Mouse (Mus musculus): Measurements from ENCODE around the gene 4930469K13Rik. TPM values are rescaled to one million over a fixed set of nuclear protein-coding genes. Genes with fewer than 3 reads are reported as not detected.

Gene 4930469K13Rik
- polyA plus RNA-seq, 1 experiment from 2014 or later, result not detected

- no peaks in the 10 kb centered on the region for H3K36me3 ChIP-seq
- H3K4me2 ChIP-seq (replicated peaks), result no peak overlapping the region
- WGBS, result 81% methylated on average over 2 of the region's 2 CpGs
- no peak for ATAC-seq (ENCODE audit: insufficient number of reproducible peaks, insufficient read depth, low FRiP score, low TSS enrichment)
- H3K27me3 ChIP-seq, result no peaks in the 10 kb centered on the region
- H3K27ac ChIP-seq, result no peak overlapping the region
- 0 out of 2 replicates have a peak, but pooled peaks cover 3% of the 10 kb centered on the region for H3K4me1 ChIP-seq
- no peaks in the 10 kb centered on the region for H3K9me3 ChIP-seq
- no peak overlapping the region for H3K9ac ChIP-seq
- H3K4me3 ChIP-seq, result no peak overlapping the region
These were observed 20.5 kb downstream of the 4930469K13Rik start for GRCm38 (mm10) chr11:34077870-34078269.

- Histone ChIP-seq H3K9ac (no peak overlapping the region), H3K27ac (no peak overlapping the region), H3K4me2 (replicated peaks) (no peak overlapping the region), H3K4me3 (no peak overlapping the region), H3K9me3 (no peaks in the 10 kb centered on the region), H3K4me1 (peaks cover 4% of the 10 kb centered on the region; the same call in 1 of the 2 replicates), H3K27me3 (no peaks in the 10 kb centered on the region), H3K36me3 (no peaks in the 10 kb centered on the region)
- WGBS, result 17% methylated on average over 15 of the region's 15 CpGs
- no peak for ATAC-seq (ENCODE audit: insufficient number of reproducible peaks, insufficient read depth, low FRiP score, low TSS enrichment)
These were observed 24.6 kb downstream of the 4930469K13Rik start for GRCm38 (mm10) chr11:34073776-34074175.

GRCm38 (mm10) chr11:34072309-34072708 lies 26.0 kb downstream of the 4930469K13Rik start:
- Histone ChIP-seq H3K4me1 (peaks cover 4% of the 10 kb centered on the region; the same call in 1 of the 2 replicates), H3K9ac (no peak overlapping the region), H3K4me2 (replicated peaks) (no peak overlapping the region), H3K27ac (no peak overlapping the region), H3K27me3 (no peaks in the 10 kb centered on the region), H3K9me3 (no peaks in the 10 kb centered on the region), H3K36me3 (no peaks in the 10 kb centered on the region), H3K4me3 (no peak overlapping the region)
- 66% methylated on average over 4 of the region's 4 CpGs for WGBS
- ATAC-seq (ENCODE audit: insufficient number of reproducible peaks, insufficient read depth, low FRiP score, low TSS enrichment), result no peak; the same call in 1 of the 2 replicates

- Histone ChIP-seq H3K36me3 (no peaks in the 10 kb centered on the region), H3K9me3 (no peaks in the 10 kb centered on the region), H3K27me3 (no peaks in the 10 kb centered on the region), H3K4me3 (no peak overlapping the region), H3K4me1 (peaks cover 4% of the 10 kb centered on the region; the same call in 1 of the 2 replicates), H3K9ac (no peak overlapping the region), H3K27ac (no peak overlapping the region), H3K4me2 (replicated peaks) (no peak overlapping the region)
- no peak for ATAC-seq (ENCODE audit: insufficient number of reproducible peaks, insufficient read depth, low FRiP score, low TSS enrichment)
These were observed 27.8 kb downstream of the 4930469K13Rik start for GRCm38 (mm10) chr11:34070596-34070995.

- peaks cover 5% of the 10 kb centered on the region for H3K4me1 ChIP-seq
- H3K4me3 ChIP-seq, result no peak overlapping the region
- H3K27ac ChIP-seq, result no peak overlapping the region
- H3K9me3 ChIP-seq, result no peaks in the 10 kb centered on the region
- no peak for ATAC-seq (ENCODE audit: insufficient number of reproducible peaks, insufficient read depth, low FRiP score, low TSS enrichment)
- H3K4me2 ChIP-seq (replicated peaks), result no peak overlapping the region
- 47% methylated on average over 5 of the region's 5 CpGs for WGBS
- H3K9ac ChIP-seq, result no peak overlapping the region
- H3K27me3 ChIP-seq, result no peaks in the 10 kb centered on the region
- H3K36me3 ChIP-seq, result no peaks in the 10 kb centered on the region
These were observed 34.5 kb downstream of the 4930469K13Rik start for GRCm38 (mm10) chr11:34063702-34064485.

GRCm38 (mm10) chr11:34063257-34063656 lies 35.1 kb downstream of the 4930469K13Rik start:
- ATAC-seq (ENCODE audit: insufficient number of reproducible peaks, insufficient read depth, low FRiP score, low TSS enrichment), result no peak

GRCm38 (mm10) chr11:34061740-34062139 lies 36.6 kb downstream of the 4930469K13Rik start:
- H3K27ac ChIP-seq, result no peak overlapping the region
- H3K9ac ChIP-seq, result no peak overlapping the region
- H3K27me3 ChIP-seq, result no peaks in the 10 kb centered on the region
- no peaks in the 10 kb centered on the region for H3K36me3 ChIP-seq
- no peaks in the 10 kb centered on the region for H3K9me3 ChIP-seq
- H3K4me2 ChIP-seq (replicated peaks), result no peak overlapping the region
- no peak overlapping the region for H3K4me3 ChIP-seq
- no peak for ATAC-seq (ENCODE audit: insufficient number of reproducible peaks, insufficient read depth, low FRiP score, low TSS enrichment)
- WGBS, result 60% methylated on average over 6 of the region's 6 CpGs
- H3K4me1 ChIP-seq, result peaks cover 5% of the 10 kb centered on the region

More at GRCm38 (mm10) chr11:34063257-34063656, 35.1 kb downstream of the 4930469K13Rik start:
- Histone ChIP-seq H3K4me3 (no peak overlapping the region), H3K36me3 (no peaks in the 10 kb centered on the region), H3K27ac (no peak overlapping the region), H3K4me1 (peaks cover 5% of the 10 kb centered on the region), H3K9ac (no peak overlapping the region), H3K9me3 (no peaks in the 10 kb centered on the region), H3K27me3 (no peaks in the 10 kb centered on the region), H3K4me2 (replicated peaks) (no peak overlapping the region)
- WGBS, result 58% methylated on average over 2 of the region's 2 CpGs

GRCm38 (mm10) chr11:34058960-34059359 lies 39.4 kb downstream of the 4930469K13Rik start:
- WGBS, result 88% methylated on average over 6 of the region's 6 CpGs
- H3K4me2 ChIP-seq (replicated peaks), result no peak overlapping the region
- H3K4me3 ChIP-seq, result no peak overlapping the region
- no peak overlapping the region for H3K27ac ChIP-seq
- no peaks in the 10 kb centered on the region for H3K27me3 ChIP-seq
- no peaks in the 10 kb centered on the region for H3K9me3 ChIP-seq
- H3K4me1 ChIP-seq, result peaks cover 3% of the 10 kb centered on the region
- no peak for ATAC-seq (ENCODE audit: insufficient number of reproducible peaks, insufficient read depth, low FRiP score, low TSS enrichment)
- no peak overlapping the region for H3K9ac ChIP-seq
- H3K36me3 ChIP-seq, result no peaks in the 10 kb centered on the region

GRCm38 (mm10) chr11:34058332-34058731 lies 40.0 kb downstream of the 4930469K13Rik start:
- Histone ChIP-seq H3K36me3 (no peaks in the 10 kb centered on the region), H3K27me3 (no peaks in the 10 kb centered on the region), H3K27ac (no peak overlapping the region), H3K9me3 (no peaks in the 10 kb centered on the region), H3K4me3 (no peak overlapping the region), H3K4me1 (no peaks in the 10 kb centered on the region), H3K9ac (no peak overlapping the region), H3K4me2 (replicated peaks) (no peak overlapping the region)
- no peak for ATAC-seq (ENCODE audit: insufficient number of reproducible peaks, insufficient read depth, low FRiP score, low TSS enrichment)

GRCm38 (mm10) chr11:34056715-34057114 lies 41.6 kb downstream of the 4930469K13Rik start:
- no peaks in the 10 kb centered on the region for H3K36me3 ChIP-seq
- no peak for ATAC-seq (ENCODE audit: insufficient number of reproducible peaks, insufficient read depth, low FRiP score, low TSS enrichment)
- H3K9me3 ChIP-seq, result no peaks in the 10 kb centered on the region
- H3K4me2 ChIP-seq (replicated peaks), result no peak overlapping the region
- H3K4me1 ChIP-seq, result no peaks in the 10 kb centered on the region
- no peak overlapping the region for H3K4me3 ChIP-seq
- no peaks in the 10 kb centered on the region for H3K27me3 ChIP-seq
- H3K9ac ChIP-seq, result no peak overlapping the region
- 67% methylated on average over 1 of the region's 1 CpGs for WGBS
- no peak overlapping the region for H3K27ac ChIP-seq

- H3K4me3 ChIP-seq, result no peak overlapping the region
- no peaks in the 10 kb centered on the region for H3K4me1 ChIP-seq
- H3K4me2 ChIP-seq (replicated peaks), result no peak overlapping the region
- no peaks in the 10 kb centered on the region for H3K9me3 ChIP-seq
- H3K36me3 ChIP-seq, result no peaks in the 10 kb centered on the region
- WGBS, result 79% methylated on average over 7 of the region's 7 CpGs
- H3K27ac ChIP-seq, result no peak overlapping the region
- no peak for ATAC-seq (ENCODE audit: insufficient number of reproducible peaks, insufficient read depth, low FRiP score, low TSS enrichment)
- no peak overlapping the region for H3K9ac ChIP-seq
- no peaks in the 10 kb centered on the region for H3K27me3 ChIP-seq
These were observed 44.2 kb downstream of the 4930469K13Rik start for GRCm38 (mm10) chr11:34054031-34054727.

Data from embryonic facial prominence, embryonic 12.5 days (tissue).